Mouse (Mus musculus) midbrain, embryonic 14.5 days (tissue): ENCODE data around the gene Dop1a. TPM values are rescaled to one million over a fixed set of nuclear protein-coding genes. Genes with fewer than 3 reads are reported as not detected.

ENCODE experiments used
- ATAC-seq: fragments of 200-750 bp; cut with Nextera tagmentation; 2 replicates; pipeline ENCODE4 v1.8.0; 2017; ENCODE audit warnings: moderate number of reproducible peaks, moderate library complexity; ENCODE audit not compliant: low FRiP score, low TSS enrichment
- DNase-seq: peaks from one replicate; pipeline ENCODE4 v3.0.0-alpha.2; 2015
- H3K27ac ChIP-seq: fragments of 300-500 bp; sonication (generic); replicated peaks from 2 replicates; pipeline ENCODE4 v1.5.1; 2014; ENCODE audit warnings: mild to moderate bottlenecking, low read depth, low read length, moderate library complexity
- H3K27me3 ChIP-seq: fragments of 300-500 bp; sonication (generic); 2 replicates; pipeline ENCODE4 v1.6.1; 2014; ENCODE audit warnings: low read length, control low read depth, mixed read lengths; ENCODE audit not compliant: control insufficient read depth, insufficient read depth
- H3K36me3 ChIP-seq: fragments of 300-500 bp; sonication (generic); 2 replicates; pipeline ENCODE4 v1.6.1; 2014; ENCODE audit warnings: low read length, control low read depth; ENCODE audit not compliant: control insufficient read depth, insufficient read depth
- H3K4me1 ChIP-seq: fragments of 300-500 bp; sonication (generic); 2 replicates; pipeline ENCODE4 v1.6.1; 2014; ENCODE audit warnings: mild to moderate bottlenecking, antibody characterized with exemption, low read length, control low read depth; ENCODE audit not compliant: control insufficient read depth, insufficient read depth
- H3K4me2 ChIP-seq: fragments of 300-500 bp; sonication (generic); 2 replicates; pipeline ENCODE4 v1.6.1; 2014; ENCODE audit warnings: mild to moderate bottlenecking, low read length, moderate library complexity
- H3K4me3 ChIP-seq: fragments of 300-500 bp; sonication (generic); replicated peaks from 2 replicates; pipeline ENCODE4 v1.5.1; 2014; ENCODE audit warnings: low read depth, low read length
- H3K9ac ChIP-seq: fragments of 300-500 bp; sonication (generic); replicated peaks from 2 replicates; pipeline ENCODE4 v1.6.1; 2014; ENCODE audit warnings: mild to moderate bottlenecking, low read length, moderate library complexity
- H3K9me3 ChIP-seq: fragments of 300-500 bp; sonication (generic); 2 replicates; pipeline ENCODE4 v1.6.1; 2016; ENCODE audit warnings: low read length, control low read depth, mixed read lengths; ENCODE audit not compliant: control insufficient read depth
- WGBS: fragments of 180-500 bp; shearing (Covaris S2); extraction: QIAGEN DNeasy Blood & Tissue Kit; methylation state at CpG from one replicate; pipeline ENCODE4 v1.1.7; 2014; 5-methylcytosine and 5-hydroxymethylcytosine counted together
- polyA plus RNA-seq: library from polyadenylated mRNA; unstranded; fragments of >200 nt; fragmentation: Nextera tagmentation; extraction: Ambion mirVana; gene quantifications from 2 replicates; pipeline ENCODE4 v1.2.1, GENCODE M21; 2014

The Dop1a gene
- polyA plus RNA-seq, 1 experiment from 2014 or later = 50.7 TPM

DNA sequence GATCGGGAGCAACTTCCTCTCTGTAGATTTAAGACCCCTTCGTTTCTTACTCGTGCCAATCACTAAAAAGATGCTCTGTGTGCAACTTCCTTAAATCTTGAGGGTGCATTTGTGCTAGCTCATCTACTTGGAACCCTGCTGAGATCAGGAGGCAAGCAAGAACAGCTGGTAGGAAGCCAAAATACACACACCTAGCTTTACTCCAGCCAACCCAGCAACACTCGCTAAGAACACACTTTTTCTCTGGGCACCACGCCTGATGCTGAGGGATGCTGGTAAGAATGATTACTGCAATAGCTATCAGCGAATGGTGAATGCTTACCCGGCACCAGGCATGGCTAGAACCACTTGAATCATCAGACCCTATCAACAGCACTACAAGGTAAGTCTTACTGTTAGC lies 20.1 kb upstream of the Dop1a start:
- Histone ChIP-seq H3K9me3 (no peaks in the 10 kb centered on the region), H3K27me3 (no peaks in the 10 kb centered on the region), H3K4me1 (peaks cover 10% of the 10 kb centered on the region; the same call in 1 of the 2 replicates), H3K27ac (no peak overlapping the region), H3K4me3 (no peak overlapping the region), H3K9ac (no peak overlapping the region), H3K36me3 (no peaks in the 10 kb centered on the region), H3K4me2 (no peak overlapping the region)
- 89% methylated on average over 7 of the region's 7 CpGs for WGBS
- no peak for DNase-seq
- no peak for ATAC-seq

DNA sequence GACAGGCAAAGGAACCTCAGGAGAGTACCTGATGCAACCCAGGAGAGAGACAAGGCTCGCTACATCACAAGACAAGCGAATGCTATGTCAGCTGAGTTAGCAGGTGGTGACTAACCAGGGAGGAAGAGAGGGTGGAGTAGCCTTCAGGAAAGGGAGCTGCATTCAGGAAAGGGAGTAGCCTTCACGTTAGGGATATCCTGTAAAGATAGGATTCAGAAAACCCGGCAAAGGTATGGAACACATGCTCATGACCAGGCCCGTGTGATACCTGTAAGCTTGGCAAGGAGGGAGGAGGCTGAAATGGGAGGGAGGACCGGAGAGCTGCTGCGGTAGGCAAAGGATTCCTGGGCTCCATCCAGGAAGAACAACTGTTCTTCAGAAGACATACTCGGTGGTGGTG lies 19.5 kb upstream of the Dop1a start:
- 89% methylated on average over 8 of the region's 8 CpGs for WGBS
- no peaks in the 10 kb centered on the region for H3K9me3 ChIP-seq
- H3K9ac ChIP-seq = no peak overlapping the region
- no peaks in the 10 kb centered on the region for H3K36me3 ChIP-seq
- DNase-seq (no peak), ATAC-seq (no peak)
- H3K4me2 ChIP-seq = no peak overlapping the region
- peaks cover 8% of the 10 kb centered on the region; the same call in 1 of the 2 replicates for H3K4me1 ChIP-seq
- no peak overlapping the region for H3K27ac ChIP-seq
- no peaks in the 10 kb centered on the region for H3K27me3 ChIP-seq
- no peak overlapping the region for H3K4me3 ChIP-seq

DNA sequence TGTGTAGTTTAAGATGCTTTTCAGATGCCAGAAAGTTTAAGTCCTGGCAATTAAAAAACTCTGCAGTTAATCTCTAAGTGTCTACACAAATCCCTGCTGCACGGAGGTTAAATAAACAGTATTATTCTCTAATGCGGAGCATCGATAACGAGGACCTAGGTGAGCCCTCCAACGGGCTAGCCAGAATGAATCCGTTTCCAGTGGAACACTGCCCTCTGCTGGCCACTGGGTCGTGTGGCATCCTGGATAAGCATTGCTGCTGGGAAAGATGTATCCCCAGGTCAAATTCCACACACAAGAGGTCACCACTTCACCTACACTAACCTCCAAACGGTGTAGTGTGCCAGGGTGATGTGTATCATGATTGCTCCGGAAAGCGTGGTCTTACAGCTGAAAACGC lies 17.4 kb upstream of the Dop1a start:
- Histone ChIP-seq H3K36me3 (no peaks in the 10 kb centered on the region), H3K9me3 (no peaks in the 10 kb centered on the region), H3K4me3 (no peak overlapping the region), H3K4me1 (peaks cover 6% of the 10 kb centered on the region; the same call in 1 of the 2 replicates), H3K27ac (no peak overlapping the region), H3K4me2 (no peak overlapping the region), H3K9ac (no peak overlapping the region), H3K27me3 (no peaks in the 10 kb centered on the region)
- 4% methylated on average over 11 of the region's 11 CpGs for WGBS
- DNase-seq = peak; percentile 93
- peak; percentile 74 for ATAC-seq

DNA sequence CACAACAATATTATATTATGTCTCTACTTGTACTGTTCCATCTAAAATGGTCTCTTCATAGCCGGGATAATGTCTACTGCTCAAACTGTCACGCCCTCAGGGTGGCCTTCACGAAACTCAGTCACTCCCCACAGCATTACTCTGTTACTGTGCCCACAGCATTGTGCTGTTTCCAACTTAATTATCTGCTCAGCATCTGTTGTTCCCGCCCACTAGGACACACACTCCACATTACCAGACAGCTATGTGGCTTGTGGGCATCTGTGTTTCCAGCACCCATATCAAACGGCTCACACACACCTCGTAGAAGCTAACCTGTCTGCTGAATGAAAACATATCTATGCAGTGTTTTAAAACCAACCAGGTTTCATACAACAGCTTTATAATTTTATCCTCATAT lies 15.9 kb upstream of the Dop1a start:
- no peak for DNase-seq
- ATAC-seq = no peak

DNA sequence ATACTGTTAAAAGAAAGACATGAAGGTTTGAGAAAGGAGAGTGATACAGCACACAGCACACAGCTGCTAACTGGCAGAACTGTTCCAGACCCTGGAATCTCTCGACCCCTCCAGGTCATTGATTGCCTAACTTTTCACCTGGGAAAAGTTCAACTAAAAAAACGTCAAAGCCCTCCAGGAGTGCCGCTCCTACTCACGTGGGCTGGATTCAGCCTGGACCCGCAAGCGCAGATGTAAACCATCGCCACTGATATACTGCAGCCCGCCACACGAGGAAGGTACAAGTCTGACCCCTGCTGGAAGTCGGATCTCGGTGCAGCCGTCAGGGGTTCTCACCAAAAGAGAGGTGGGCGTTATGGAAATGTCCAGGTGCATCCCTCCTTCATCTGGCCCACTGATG lies 15.3 kb upstream of the Dop1a start:
- under 1% methylated on average over 13 of the region's 13 CpGs for WGBS
- Histone ChIP-seq H3K9ac (no peak overlapping the region), H3K36me3 (no peaks in the 10 kb centered on the region), H3K4me1 (peaks cover 6% of the 10 kb centered on the region; the same call in 1 of the 2 replicates), H3K9me3 (no peaks in the 10 kb centered on the region), H3K4me3 (0 out of 2 replicates have a peak overlapping the region, but pooled peaks have one; percentile 17), H3K27ac (no peak overlapping the region), H3K27me3 (no peaks in the 10 kb centered on the region), H3K4me2 (peak overlapping the region; percentile 47)
- ATAC-seq (peak; percentile 82), DNase-seq (peak; percentile 90)

More for the DNA sequence above, 15.9 kb upstream of the Dop1a start:
- H3K36me3 ChIP-seq = no peaks in the 10 kb centered on the region
- H3K27ac ChIP-seq = no peak overlapping the region
- no peak overlapping the region for H3K9ac ChIP-seq
- no peak overlapping the region for H3K4me3 ChIP-seq
- H3K9me3 ChIP-seq = no peaks in the 10 kb centered on the region
- peak overlapping the region; percentile 47 for H3K4me2 ChIP-seq
- H3K4me1 ChIP-seq = peaks cover 6% of the 10 kb centered on the region; the same call in 1 of the 2 replicates
- WGBS = 28% methylated on average over 6 of the region's 6 CpGs
- H3K27me3 ChIP-seq = no peaks in the 10 kb centered on the region

DNA sequence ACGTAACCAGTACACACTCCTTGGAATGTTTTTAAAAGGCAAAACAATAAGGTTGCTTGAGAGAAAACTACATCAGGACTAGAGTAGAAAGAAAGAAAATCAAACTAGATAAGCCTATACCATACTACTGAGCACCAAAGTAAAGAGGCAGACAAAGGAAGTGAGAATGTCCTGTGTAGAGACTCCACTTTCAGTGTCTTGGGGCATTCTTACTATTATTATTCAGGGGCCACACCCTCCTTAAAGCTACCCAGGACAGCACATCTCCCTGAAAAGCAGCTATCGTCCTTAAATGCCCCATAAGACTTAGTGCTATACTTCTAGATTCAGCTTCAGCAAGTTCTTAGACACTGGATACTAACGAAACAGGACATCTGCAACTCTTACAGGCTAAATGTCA lies 13.3 kb upstream of the Dop1a start:
- ATAC-seq (no peak), DNase-seq (no peak)
- Histone ChIP-seq H3K27me3 (no peaks in the 10 kb centered on the region), H3K9me3 (no peaks in the 10 kb centered on the region), H3K4me3 (no peak overlapping the region), H3K4me2 (no peak overlapping the region), H3K36me3 (no peaks in the 10 kb centered on the region), H3K9ac (no peak overlapping the region), H3K4me1 (peaks cover 3% of the 10 kb centered on the region; the same call in 1 of the 2 replicates), H3K27ac (no peak overlapping the region)
- 89% methylated on average over 3 of the region's 3 CpGs for WGBS

DNA sequence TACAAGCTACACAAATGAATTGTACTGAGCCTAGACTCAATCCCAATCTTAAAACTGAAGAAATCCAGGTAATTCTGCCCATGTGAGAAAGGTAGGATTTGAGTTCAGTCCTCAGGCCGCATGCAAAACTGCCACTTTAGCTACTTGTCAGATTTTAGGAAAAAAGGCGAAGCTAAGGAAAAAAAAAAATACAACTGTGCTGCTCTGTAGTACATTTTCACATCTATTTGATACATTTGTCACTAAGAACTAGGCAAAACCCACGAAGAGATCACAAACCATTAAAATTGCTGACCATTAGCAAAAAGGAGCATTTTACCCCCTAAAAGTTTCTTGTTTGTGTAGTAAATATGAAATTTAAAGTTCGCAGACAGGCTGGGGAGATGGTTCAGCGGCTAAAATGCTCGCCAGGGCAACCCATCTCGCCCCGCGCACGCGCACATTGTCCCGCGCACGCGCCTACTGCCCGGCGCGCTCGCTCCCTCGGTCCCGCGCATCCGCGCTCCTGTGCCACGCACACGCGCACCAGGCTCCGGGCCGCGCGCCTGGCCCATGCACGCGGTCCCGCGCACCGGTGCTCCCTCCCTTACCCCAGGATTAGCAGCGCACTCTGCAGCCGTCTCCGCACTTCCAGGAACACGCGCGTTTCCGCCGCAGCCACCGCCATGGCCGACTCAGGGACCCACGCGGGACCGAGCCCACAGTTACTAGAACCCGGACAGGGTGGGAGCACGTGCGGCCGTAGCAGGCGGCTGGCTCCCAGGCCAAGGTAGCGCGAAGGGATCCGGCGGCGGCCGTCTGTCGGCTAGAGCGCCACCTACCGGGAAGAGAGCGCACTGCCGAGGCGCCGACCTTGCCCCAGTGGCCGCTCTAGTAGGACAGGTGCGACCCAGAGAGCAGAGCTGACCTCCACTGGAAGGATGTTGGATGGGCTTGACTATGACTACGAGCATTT lies 2.5 kb upstream of the Dop1a start, which contains the start of gene Ube2cbp:
Gene Ube2cbp (minus strand): TSS at position 800 of the 955 bp plus-strand sequence.
- no peaks in the 10 kb centered on the region for H3K9me3 ChIP-seq
- peaks cover 16% of the 10 kb centered on the region for H3K4me1 ChIP-seq
- peak within 1 kb of the TSS; percentile 85 for H3K27ac ChIP-seq
- no peaks in the 10 kb centered on the region for H3K36me3 ChIP-seq
- peak within 1 kb of the TSS; percentile 74 for H3K9ac ChIP-seq
- DNase-seq (peak; percentile 96), ATAC-seq (peak; percentile 85)
- peaks cover 5% of the 10 kb centered on the region; the same call in 1 of the 2 replicates for H3K27me3 ChIP-seq
- peak within 1 kb of the TSS; percentile 61 for H3K4me3 ChIP-seq
- peak within 1 kb of the TSS; percentile 59 for H3K4me2 ChIP-seq
- WGBS = 2% methylated on average over 70 of the region's 70 CpGs

DNA sequence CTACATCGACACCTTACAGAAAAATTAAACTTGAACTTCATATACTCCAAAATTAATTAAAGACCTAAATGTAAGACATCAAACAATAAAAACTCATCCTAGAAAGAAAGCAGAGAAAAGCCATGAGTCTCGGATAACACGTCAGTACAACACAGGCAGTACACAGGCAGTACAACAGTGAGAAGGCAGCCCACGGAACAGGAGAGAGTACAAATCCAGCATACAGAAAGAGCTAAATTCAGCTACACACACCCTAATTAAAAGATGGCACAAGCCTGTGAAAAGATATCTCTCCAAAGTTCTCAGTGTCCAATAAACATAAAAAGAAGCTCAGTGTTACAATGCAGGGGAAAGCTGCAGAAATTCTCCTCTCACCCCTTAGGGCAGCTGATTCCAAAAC lies 9.0 kb downstream of the Dop1a start:
- Histone ChIP-seq H3K4me1 (no peaks in the 10 kb centered on the region), H3K27ac (no peak overlapping the region), H3K27me3 (no peaks in the 10 kb centered on the region), H3K9ac (no peak overlapping the region), H3K4me3 (no peak overlapping the region), H3K36me3 (0 out of 2 replicates have a peak, but pooled peaks cover 2% of the 10 kb centered on the region), H3K9me3 (no peaks in the 10 kb centered on the region), H3K4me2 (no peak overlapping the region)
- no peak for DNase-seq
- WGBS = 92% methylated on average over 4 of the region's 4 CpGs
- ATAC-seq = no peak
